Comparison of ENCODE assay signal across 14 mouse cellular contexts in the genomic region with DNA sequence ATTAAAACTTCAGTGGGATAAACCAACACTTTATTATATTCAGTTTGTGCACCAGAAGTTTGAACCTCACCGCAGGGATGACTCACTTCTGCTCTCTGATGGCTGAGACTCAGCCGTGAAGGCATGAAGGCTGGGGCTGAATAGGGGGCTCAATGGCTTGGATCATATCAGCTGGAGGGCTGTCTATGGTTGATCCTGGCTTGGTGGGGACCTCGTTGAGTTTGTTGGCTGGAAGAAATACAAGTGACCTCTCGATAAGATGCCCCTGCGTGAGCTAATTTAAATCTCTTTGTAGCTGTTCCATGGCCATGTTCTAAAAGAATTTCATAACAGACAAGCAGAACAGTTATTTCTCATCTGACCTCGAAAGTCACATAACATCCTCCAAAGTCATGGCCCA. TPM values are rescaled to one million over a fixed set of nuclear protein-coding genes. Genes with fewer than 3 reads are reported as not detected.
A peak's percentile ranks its signal among the peaks of the same experiment; 100 is the strongest.
DNase-seq lines count a peak whose midpoint lies in the region.
"Had no signal": no experiment of that assay in that cellular context is flagged by ENCODE, and none has a peak within 500 bp of the region (broad histone marks: within the 10 kb centered on the region; RNA-seq: fewer than 3 reads in every experiment).

No protein-coding gene starts in this region.

- peak; percentile 69 to 91 for DNase-seq in adrenal gland, adult (ENCODE audit: inconsistent age in 2 of 2, low spot score in 1 of 2)
- no peak for DNase-seq in adrenal gland, postnatal 4 days (ENCODE audit: low spot score in 2 of 2)
- DNase-seq in adrenal gland, adult 8-10 months = peak; percentile 40
- peak; percentile 43 for DNase-seq in adrenal gland, postnatal 14 days
- peak; percentile 36 to 37 for DNase-seq in adrenal gland, postnatal 36 days
- no peak for DNase-seq in right cerebral cortex, postnatal 25 days
- DNase-seq in frontal cortex, postnatal 25 days (ENCODE audit: low spot score in 2 of 2) = no peak
- DNase-seq in frontal cortex, postnatal 10 days (ENCODE audit: low spot score in 2 of 2) = no peak
- DNase-seq: cerebellum, adult 11-12 months; cerebellum, adult 2 months; cerebellum, adult 9-10 months; cerebellum, postnatal 10 days; cerebellum, postnatal 25 days; forebrain, postnatal 0 days had no signal

RNA-seq across cellular contexts. Expression of a gene that starts 17.6 kb away (rescaled TPM):
- 10 to 100 TPM; 75.0 to 89.9 TPM for total RNA-seq in adrenal gland, postnatal 4 days (2021)
- total RNA-seq in adrenal gland, adult 8-10 months (2022) = 10 to 100 TPM; 78.6 to 92.6 (median 90.2) TPM
- 46.4 and 55.4 TPM in 2 replicates for total RNA-seq in adrenal gland, postnatal 14 days (2021)
- 10 to 100 TPM; 47.9 to 63.7 TPM for total RNA-seq in adrenal gland, postnatal 36 days (2021)

Comparison
In these comparisons a context has a peak if more than half of its experiments do, and no peak if none do; other contexts are left out.
1. DNase-seq: peak in adrenal gland, adult (2 of 2), adrenal gland, adult 8-10 months (single experiment), adrenal gland, postnatal 14 days (single experiment) and adrenal gland, postnatal 36 days (2 of 2); none in adrenal gland, postnatal 4 days (0 of 2), right cerebral cortex, postnatal 25 days (single experiment), frontal cortex, postnatal 25 days (0 of 2) and frontal cortex, postnatal 10 days (0 of 2).